Mouse (Mus musculus) forebrain, embryonic 14.5 days (tissue): ENCODE measurements around the gene Col6a4. TPM values are rescaled to one million over a fixed set of nuclear protein-coding genes. Genes with fewer than 3 reads are reported as not detected.

Experiments
- ATAC-seq: fragments of 200-750 bp; cut with Nextera tagmentation; 2 replicates; pipeline ENCODE4 v1.8.0; 2017; ENCODE audit warnings: mild to moderate bottlenecking, moderate library complexity
- DNase-seq: peaks from one replicate; pipeline ENCODE4 v3.0.0-alpha.2; 2015; ENCODE audit warnings: low spot score
- H3K27ac ChIP-seq: fragments of 300-500 bp; sonication (generic); 2 replicates; pipeline ENCODE4 v1.5.1; 2014; ENCODE audit warnings: low read depth, mild to moderate bottlenecking, control low read depth, low read length, moderate library complexity
- H3K27me3 ChIP-seq: fragments of 300-500 bp; sonication (generic); replicated peaks from 2 replicates; pipeline ENCODE4 v1.6.1; 2014; ENCODE audit warnings: low read length, control low read depth, mixed read lengths; ENCODE audit not compliant: control insufficient read depth, insufficient read depth
- H3K36me3 ChIP-seq: fragments of 300-500 bp; sonication (generic); 2 replicates; pipeline ENCODE4 v1.6.1; 2014; ENCODE audit warnings: low read length, control low read depth; ENCODE audit not compliant: control insufficient read depth, insufficient read depth
- H3K4me1 ChIP-seq: fragments of 300-500 bp; sonication (generic); 2 replicates; pipeline ENCODE4 v1.6.1; 2014; ENCODE audit warnings: antibody characterized with exemption, low read length, control low read depth; ENCODE audit not compliant: control insufficient read depth, insufficient read depth
- H3K4me2 ChIP-seq: fragments of 300-500 bp; sonication (generic); 2 replicates; pipeline ENCODE4 v1.6.1; 2014; ENCODE audit warnings: mild to moderate bottlenecking, control low read depth, low read length
- H3K4me3 ChIP-seq: fragments of 300-500 bp; sonication (generic); 2 replicates; pipeline ENCODE4 v1.5.1; 2014; ENCODE audit warnings: low read depth, low read length, control low read depth
- H3K9ac ChIP-seq: fragments of 300-500 bp; sonication (generic); 2 replicates; pipeline ENCODE4 v1.6.1; 2014; ENCODE audit warnings: mild to moderate bottlenecking, low read length, control low read depth, moderate library complexity
- H3K9me3 ChIP-seq: fragments of 300-500 bp; sonication (generic); replicated peaks from 2 replicates; pipeline ENCODE4 v1.6.1; 2016; ENCODE audit warnings: low read length, control low read depth, mixed read lengths; ENCODE audit not compliant: control insufficient read depth
- WGBS: fragments of 180-500 bp; shearing (Covaris S2); extraction: QIAGEN DNeasy Blood & Tissue Kit; methylation state at CpG from one replicate; pipeline ENCODE4 v1.1.7; 2014; 5-methylcytosine and 5-hydroxymethylcytosine counted together
- polyA plus RNA-seq: library from polyadenylated mRNA; unstranded; fragments of >200 nt; fragmentation: Nextera tagmentation; extraction: Ambion mirVana; gene quantifications from 2 replicates; pipeline ENCODE4 v1.2.1, GENCODE M21; 2014

The Col6a4 gene
- polyA plus RNA-seq, 1 experiment from 2014 or later, result 0.66 TPM

DNA sequence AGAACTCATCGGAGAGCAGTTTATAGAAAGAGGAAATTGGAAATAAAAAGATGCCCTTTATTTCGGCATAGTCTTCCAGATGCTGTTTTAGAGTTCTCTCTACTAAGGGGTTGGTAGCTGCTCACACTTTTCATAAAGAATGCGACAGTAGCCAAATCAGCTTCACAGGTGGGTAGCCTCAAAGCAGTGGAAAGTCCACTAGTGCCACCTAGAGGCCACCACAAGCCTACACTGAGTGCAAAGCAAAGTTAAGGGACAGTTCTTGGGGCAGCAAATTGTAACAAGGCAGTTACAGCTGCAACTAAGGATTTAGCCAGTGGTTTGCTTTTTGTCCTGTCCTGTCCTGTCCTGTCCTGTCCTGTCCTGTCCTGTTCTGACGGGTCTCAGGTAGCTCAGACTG is 27.0 kb upstream of the Col6a4 start:
- WGBS, result 46% methylated on average over 4 of the region's 4 CpGs
- H3K4me3 ChIP-seq, result no peak overlapping the region
- peaks cover 19% of the 10 kb centered on the region for H3K4me1 ChIP-seq
- ATAC-seq, result no peak
- no peaks in the 10 kb centered on the region for H3K27me3 ChIP-seq
- H3K27ac ChIP-seq, result no peak overlapping the region
- no peaks in the 10 kb centered on the region for H3K9me3 ChIP-seq
- DNase-seq, result peak; percentile 76
- no peak overlapping the region for H3K4me2 ChIP-seq
- H3K36me3 ChIP-seq, result no peaks in the 10 kb centered on the region
- H3K9ac ChIP-seq, result no peak overlapping the region

- DNase-seq (no peak), ATAC-seq (no peak)
- 42% methylated on average over 9 of the region's 9 CpGs for WGBS
- Histone ChIP-seq H3K27me3 (no peaks in the 10 kb centered on the region), H3K9me3 (no peaks in the 10 kb centered on the region), H3K36me3 (no peaks in the 10 kb centered on the region), H3K4me3 (no peak overlapping the region), H3K9ac (no peak overlapping the region), H3K4me1 (peaks cover 9% of the 10 kb centered on the region; the same call in 1 of the 2 replicates), H3K4me2 (no peak overlapping the region), H3K27ac (no peak overlapping the region)
These were observed 22.5 kb upstream of the Col6a4 start for GRCm38 (mm10) chr9:106119075-106119474.

GRCm38 (mm10) chr9:106115801-106116424 is 19.3 kb upstream of the Col6a4 start:
- no peaks in the 10 kb centered on the region for H3K9me3 ChIP-seq
- DNase-seq, result peak; percentile 83
- 4% methylated on average over 13 of the region's 13 CpGs for WGBS
- H3K27ac ChIP-seq, result peak overlapping the region; percentile 44; the same call in 1 of the 2 replicates
- 0 out of 2 replicates have a peak overlapping the region, but pooled peaks have one; percentile 16 for H3K4me3 ChIP-seq
- H3K9ac ChIP-seq, result peak overlapping the region; percentile 33
- H3K36me3 ChIP-seq, result no peaks in the 10 kb centered on the region
- peak overlapping the region; percentile 45 for H3K4me2 ChIP-seq
- no peaks in the 10 kb centered on the region for H3K27me3 ChIP-seq
- ATAC-seq, result peak; percentile 75
- peaks cover 9% of the 10 kb centered on the region; the same call in 1 of the 2 replicates for H3K4me1 ChIP-seq

GRCm38 (mm10) chr9:106112770-106113423 is 16.3 kb upstream of the Col6a4 start:
- H3K4me3 ChIP-seq, result no peak overlapping the region
- WGBS, result 27% methylated on average over 10 of the region's 10 CpGs

GRCm38 (mm10) chr9:106106241-106106640 is 9.7 kb upstream of the Col6a4 start:
- Histone ChIP-seq H3K9ac (no peak overlapping the region), H3K4me2 (no peak overlapping the region), H3K9me3 (no peaks in the 10 kb centered on the region), H3K27me3 (no peaks in the 10 kb centered on the region), H3K36me3 (no peaks in the 10 kb centered on the region), H3K4me1 (no peaks in the 10 kb centered on the region), H3K4me3 (no peak overlapping the region), H3K27ac (no peak overlapping the region)
- DNase-seq, result no peak
- WGBS, result 84% methylated on average over 9 of the region's 9 CpGs
- ATAC-seq, result no peak

More at GRCm38 (mm10) chr9:106112770-106113423, 16.3 kb upstream of the Col6a4 start:
- Histone ChIP-seq H3K9ac (no peak overlapping the region), H3K9me3 (no peaks in the 10 kb centered on the region), H3K27me3 (no peaks in the 10 kb centered on the region), H3K36me3 (no peaks in the 10 kb centered on the region), H3K27ac (no peak overlapping the region), H3K4me2 (no peak overlapping the region), H3K4me1 (peaks cover 9% of the 10 kb centered on the region; the same call in 1 of the 2 replicates)
- ATAC-seq (peak; percentile 45; the same call in 1 of the 2 replicates), DNase-seq (peak; percentile 89)

- H3K36me3 ChIP-seq, result no peaks in the 10 kb centered on the region
- no peak overlapping the region for H3K27ac ChIP-seq
- 90% methylated on average over 7 of the region's 7 CpGs for WGBS
- no peaks in the 10 kb centered on the region for H3K9me3 ChIP-seq
- no peak overlapping the region for H3K9ac ChIP-seq
- no peak for ATAC-seq
- no peaks in the 10 kb centered on the region for H3K27me3 ChIP-seq
- H3K4me1 ChIP-seq, result no peaks in the 10 kb centered on the region
- no peak overlapping the region for H3K4me2 ChIP-seq
- DNase-seq, result no peak
- no peak overlapping the region for H3K4me3 ChIP-seq
These were observed 7.8 kb upstream of the Col6a4 start for GRCm38 (mm10) chr9:106104401-106104800.

GRCm38 (mm10) chr9:106101166-106101565 is 4.6 kb upstream of the Col6a4 start:
- Histone ChIP-seq H3K9ac (no peak overlapping the region), H3K4me1 (no peaks in the 10 kb centered on the region), H3K27ac (no peak overlapping the region), H3K36me3 (no peaks in the 10 kb centered on the region), H3K4me3 (no peak overlapping the region), H3K27me3 (0 out of 2 replicates have a peak, but pooled peaks cover 3% of the 10 kb centered on the region), H3K9me3 (no peaks in the 10 kb centered on the region), H3K4me2 (no peak overlapping the region)
- ATAC-seq (no peak), DNase-seq (no peak)
- WGBS, result 78% methylated on average over 5 of the region's 5 CpGs

GRCm38 (mm10) chr9:106100262-106100661 is 3.7 kb upstream of the Col6a4 start:
- H3K9ac ChIP-seq, result no peak overlapping the region
- H3K27ac ChIP-seq, result no peak overlapping the region; the same call in 1 of the 2 replicates
- DNase-seq (peak; percentile 44), ATAC-seq (no peak)
- no peak overlapping the region for H3K4me2 ChIP-seq
- no peaks in the 10 kb centered on the region for H3K9me3 ChIP-seq
- WGBS, result 76% methylated on average over 9 of the region's 9 CpGs
- 0 out of 2 replicates have a peak, but pooled peaks cover 3% of the 10 kb centered on the region for H3K27me3 ChIP-seq
- no peak overlapping the region for H3K4me3 ChIP-seq
- H3K4me1 ChIP-seq, result no peaks in the 10 kb centered on the region
- H3K36me3 ChIP-seq, result no peaks in the 10 kb centered on the region
